In the genomic region with DNA sequence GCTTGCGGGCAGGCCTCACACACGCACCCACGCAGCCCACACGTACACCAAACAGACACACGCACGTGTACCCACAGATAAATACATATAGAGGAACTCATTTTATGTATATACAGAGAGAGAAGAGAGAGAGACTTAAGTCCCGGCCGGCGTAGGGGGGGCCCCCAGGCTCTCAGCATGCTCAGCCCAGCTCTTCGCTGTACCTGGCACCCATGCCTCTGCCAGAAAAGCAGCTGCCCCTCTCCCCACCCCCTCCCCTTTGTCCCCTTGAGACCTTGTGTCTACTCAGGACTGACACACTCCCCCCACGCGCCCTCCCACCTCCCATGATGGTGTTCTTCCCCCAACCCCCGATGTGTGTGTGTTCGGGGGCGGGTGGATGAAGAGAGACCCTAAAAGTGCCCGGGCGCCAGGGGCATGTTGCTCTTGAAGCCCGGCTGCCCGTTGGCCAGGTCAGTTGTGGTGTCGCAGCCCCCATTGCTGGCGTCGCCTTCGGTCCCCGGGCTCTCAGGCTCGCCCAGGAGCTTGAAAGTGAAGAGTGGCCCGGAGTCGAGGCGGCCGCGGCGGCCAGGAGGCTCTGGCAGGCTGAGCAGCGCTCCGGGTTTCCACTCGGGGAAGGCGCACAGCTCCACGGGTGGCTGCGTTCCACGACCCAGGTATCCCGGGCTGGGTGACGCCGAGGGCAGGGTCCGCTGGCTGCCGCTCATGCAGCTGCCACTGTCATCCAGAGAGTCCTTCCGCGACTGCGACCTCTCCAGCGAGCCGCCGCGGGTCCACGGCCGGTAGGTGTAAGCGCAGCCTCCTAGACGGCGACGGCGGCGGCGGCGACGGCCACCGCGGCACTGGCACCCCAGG, we compare ENCODE assay signal across 7 mouse cellular contexts. TPM values are rescaled to one million over a fixed set of nuclear protein-coding genes. Genes with fewer than 3 reads are reported as not detected.
A peak's percentile ranks its signal among the peaks of the same experiment; 100 is the strongest.
DNase-seq lines count a peak whose midpoint lies in the region; ATAC-seq and TF ChIP-seq lines count a peak whose summit lies in the region.

No protein-coding gene starts in this region.

- peak overlapping the region; percentile 35 for H3K4me3 ChIP-seq in embryonic facial prominence, embryonic 11.5 days (ENCODE audit: low read depth, low read length)
- H3K4me3 ChIP-seq in hindbrain, embryonic 13.5 days = peak overlapping the region; percentile 39
- peak overlapping the region; percentile 26 for H3K4me3 ChIP-seq in liver, embryonic 12.5 days
- peak overlapping the region; percentile 9; the same call in 1 of the 2 replicates for H3K4me3 ChIP-seq in olfactory bulb, adult 2 months (ENCODE audit: insufficient read depth, low read depth, low read length)

- 12% methylated on average over 63 of the region's 63 CpGs for WGBS in embryonic facial prominence, embryonic 11.5 days
- WGBS in hindbrain, embryonic 13.5 days = 13% methylated on average over 62 of the region's 63 CpGs
- WGBS in liver, embryonic 12.5 days (ENCODE audit: insufficient replicate concordance) = 14% methylated on average over 63 of the region's 63 CpGs
- 18% methylated on average over 63 of the region's 63 CpGs for WGBS in olfactory bulb, adult 2 months

- peak; percentile 13 to 62 for DNase-seq in spleen, postnatal 4 days (ENCODE audit: low spot score in 2 of 2)
- DNase-seq in spleen, adult 18-20 months = no peak
- peak; percentile 43 for DNase-seq in embryonic facial prominence, embryonic 11.5 days (ENCODE audit: low spot score)
- no peak for DNase-seq in right cerebral cortex, postnatal 25 days

- no peak for TF ChIP-seq CTCF in olfactory bulb, adult 2 months (IDR thresholded peaks at IDR 0.05; ENCODE audit: insufficient read depth, low read depth, low read length)

- peak overlapping the region; percentile 83 for H3K4me2 ChIP-seq in embryonic facial prominence, embryonic 11.5 days (ENCODE audit: low read depth, low read length)
- H3K4me2 ChIP-seq in hindbrain, embryonic 13.5 days = peak overlapping the region; percentile 64
- peak overlapping the region; percentile 60 for H3K4me2 ChIP-seq in liver, embryonic 12.5 days

- peak; percentile 67; the same call in 1 of the 2 replicates for ATAC-seq in embryonic facial prominence, embryonic 11.5 days (replicated peaks; ENCODE audit: insufficient number of reproducible peaks, low FRiP score, low TSS enrichment, low read depth)
- peak; percentile 72 for ATAC-seq in hindbrain, embryonic 13.5 days (ENCODE audit: low FRiP score)
- ATAC-seq in liver, embryonic 12.5 days = no peak; the same call in 1 of the 2 replicates

- H3K27ac ChIP-seq in embryonic facial prominence, embryonic 11.5 days (replicated peaks; ENCODE audit: low read depth, low read length) = no peak overlapping the region
- H3K27ac ChIP-seq in hindbrain, embryonic 13.5 days = no peak overlapping the region
- no peak overlapping the region for H3K27ac ChIP-seq in liver, embryonic 12.5 days
- no peak overlapping the region for H3K27ac ChIP-seq in olfactory bulb, adult 2 months (ENCODE audit: insufficient read depth, low read depth, low read length)

- H3K9ac ChIP-seq in embryonic facial prominence, embryonic 11.5 days (replicated peaks; ENCODE audit: low read length) = peak overlapping the region; percentile 43
- H3K9ac ChIP-seq in hindbrain, embryonic 13.5 days = peak overlapping the region; percentile 66
- no peak overlapping the region for H3K9ac ChIP-seq in liver, embryonic 12.5 days

- peaks cover 8% of the 10 kb centered on the region for H3K27me3 ChIP-seq in embryonic facial prominence, embryonic 11.5 days (ENCODE audit: control insufficient read depth, insufficient read depth, low read length)
- H3K27me3 ChIP-seq in hindbrain, embryonic 13.5 days = peaks cover 34% of the 10 kb centered on the region
- peaks cover 50% of the 10 kb centered on the region for H3K27me3 ChIP-seq in liver, embryonic 12.5 days (replicated peaks)

- no peak for TF ChIP-seq POLR2A in olfactory bulb, adult 2 months (IDR thresholded peaks at IDR 0.05; ENCODE audit: insufficient read depth, low read depth, low read length)

- H3K36me3 ChIP-seq in embryonic facial prominence, embryonic 11.5 days (replicated peaks; ENCODE audit: control insufficient read depth, insufficient read depth, low read depth, low read length) = no peaks in the 10 kb centered on the region
- H3K36me3 ChIP-seq in hindbrain, embryonic 13.5 days = no peaks in the 10 kb centered on the region
- H3K36me3 ChIP-seq in liver, embryonic 12.5 days = no peaks in the 10 kb centered on the region

- no peaks in the 10 kb centered on the region for H3K9me3 ChIP-seq in embryonic facial prominence, embryonic 11.5 days (replicated peaks; ENCODE audit: control insufficient read depth, low read length)
- no peaks in the 10 kb centered on the region for H3K9me3 ChIP-seq in hindbrain, embryonic 13.5 days
- H3K9me3 ChIP-seq in liver, embryonic 12.5 days (replicated peaks) = no peaks in the 10 kb centered on the region

- H3K4me1 ChIP-seq in embryonic facial prominence, embryonic 11.5 days (ENCODE audit: control insufficient read depth, insufficient read depth, low read length) = no peaks in the 10 kb centered on the region
- H3K4me1 ChIP-seq in hindbrain, embryonic 13.5 days (replicated peaks) = peaks cover 9% of the 10 kb centered on the region
- peaks cover 6% of the 10 kb centered on the region; the same call in 1 of the 2 replicates for H3K4me1 ChIP-seq in liver, embryonic 12.5 days
- H3K4me1 ChIP-seq in olfactory bulb, adult 2 months (ENCODE audit: control insufficient read depth, insufficient read depth, low read length) = peaks cover 8% of the 10 kb centered on the region

RNA-seq across cellular contexts. Expression of gene Ttc1, which starts 27.9 kb away (rescaled TPM):
- polyA plus RNA-seq in embryonic facial prominence, embryonic 11.5 days (2014; fragmentation: Nextera tagmentation; extraction: Ambion mirVana) = 82.9 and 83.4 TPM in 2 replicates
- polyA plus RNA-seq in hindbrain, embryonic 13.5 days (2015; fragmentation: Nextera tagmentation; extraction: Ambion mirVana) = 91.9 and 94.2 TPM in 2 replicates
- polyA plus RNA-seq in liver, embryonic 12.5 days (2016; fragmentation: Nextera tagmentation; extraction: Ambion mirVana) = 45.9 and 48.0 TPM in 2 replicates
- not detected in 2 replicates for polyA plus RNA-seq in olfactory bulb, adult 2 months (2012; ENCODE audit: insufficient read depth, insufficient read length, low replicate concordance, missing spikeins)

Comparison
In these comparisons a context has a peak if more than half of its experiments do, and no peak if none do; other contexts are left out.
1. DNase-seq: peak in spleen, postnatal 4 days (2 of 2) and embryonic facial prominence, embryonic 11.5 days (single experiment); none in spleen, adult 18-20 months (0 of 2) and right cerebral cortex, postnatal 25 days (single experiment).
2. RNA of gene Ttc1, which starts 27.9 kb away (polyA plus RNA-seq): 91.9 to 94.2 TPM in hindbrain, embryonic 13.5 days, 82.9 to 83.4 TPM in embryonic facial prominence, embryonic 11.5 days and 45.9 to 48.0 TPM in liver, embryonic 12.5 days; not detected in olfactory bulb, adult 2 months; every median in the first group is over 10 times any median in the second.
3. Peak in every context shown above with its lines, with median percentiles within 50 percentile points of each other: H3K4me2 ChIP-seq and H3K4me3 ChIP-seq.